Mouse (Mus musculus) neural tube, embryonic 12.5 days (tissue): Measurements from ENCODE around the gene 2310039H08Rik. TPM values are rescaled to one million over a fixed set of nuclear protein-coding genes. Genes with fewer than 3 reads are reported as not detected.
A peak's percentile ranks its signal among the peaks of the same experiment; 100 is the strongest.
"Not testable (repeated sequence)": the region's sequence is repeated elsewhere in the genome, so short reads cannot be mapped to it uniquely, and the experiment has no call there.

Source experiments
- ATAC-seq: fragments of 200-750 bp; cut with Nextera tagmentation; 2 replicates; pipeline ENCODE4 v1.8.0; 2017; ENCODE audit warnings: low read depth, mild to moderate bottlenecking, moderate TSS enrichment, moderate library complexity; ENCODE audit not compliant: low FRiP score
- H3K27ac ChIP-seq: fragments of 300-500 bp; sonication (generic); 2 replicates; pipeline ENCODE4 v1.5.1; 2016
- H3K27me3 ChIP-seq: fragments of 300-500 bp; sonication (generic); replicated peaks from 2 replicates; pipeline ENCODE4 v1.6.1; 2016; ENCODE audit warnings: mild to moderate bottlenecking
- H3K36me3 ChIP-seq: fragments of 300-500 bp; sonication (generic); 2 replicates; pipeline ENCODE4 v1.6.1; 2016; ENCODE audit warnings: mild to moderate bottlenecking
- H3K4me1 ChIP-seq: fragments of 300-500 bp; sonication (generic); 2 replicates; pipeline ENCODE4 v1.6.1; 2016
- H3K4me2 ChIP-seq: fragments of 300-500 bp; sonication (generic); replicated peaks from 2 replicates; pipeline ENCODE4 v1.6.1; 2016; ENCODE audit warnings: mild to moderate bottlenecking
- H3K4me3 ChIP-seq: fragments of 300-500 bp; sonication (generic); 2 replicates; pipeline ENCODE4 v1.5.1; 2016
- H3K9ac ChIP-seq: fragments of 300-500 bp; sonication (generic); 2 replicates; pipeline ENCODE4 v1.6.1; 2016; ENCODE audit warnings: mild to moderate bottlenecking
- H3K9me3 ChIP-seq: fragments of 300-500 bp; sonication (generic); 2 replicates; pipeline ENCODE4 v1.6.1; 2016; ENCODE audit warnings: mild to moderate bottlenecking
- WGBS: fragments of 180-500 bp; shearing (Covaris S2); methylation state at CpG from one replicate; pipeline ENCODE4 v1.1.7; 2016; 5-methylcytosine and 5-hydroxymethylcytosine counted together
- polyA plus RNA-seq: library from polyadenylated mRNA; unstranded; fragments of >200 nt; fragmentation: Nextera tagmentation; extraction: Ambion mirVana; gene quantifications from 2 replicates; pipeline ENCODE4 v1.2.1, GENCODE M21; 2016

The 2310039H08Rik gene
- polyA plus RNA-seq, 1 experiment from 2014 or later, result 34.9 TPM

GRCm38 (mm10) chr17:46741305-46741704 lies 31.1 kb upstream of the 2310039H08Rik start:
- WGBS, result 93% methylated on average over 6 of the region's 6 CpGs
- H3K4me2 ChIP-seq, result no peak overlapping the region
- H3K27me3 ChIP-seq, result no peaks in the 10 kb centered on the region
- no peaks in the 10 kb centered on the region for H3K9me3 ChIP-seq
- H3K36me3 ChIP-seq, result peaks cover 41% of the 10 kb centered on the region
- H3K9ac ChIP-seq, result no peak overlapping the region
- ATAC-seq, result no peak
- no peaks in the 10 kb centered on the region for H3K4me1 ChIP-seq
- no peak overlapping the region for H3K4me3 ChIP-seq
- no peak overlapping the region for H3K27ac ChIP-seq

- WGBS, result 94% methylated on average over 9 of the region's 9 CpGs
- no peak overlapping the region for H3K27ac ChIP-seq
- peaks cover 40% of the 10 kb centered on the region for H3K36me3 ChIP-seq
- no peaks in the 10 kb centered on the region for H3K4me1 ChIP-seq
- H3K4me2 ChIP-seq, result no peak overlapping the region
- H3K9ac ChIP-seq, result no peak overlapping the region
- H3K4me3 ChIP-seq, result no peak overlapping the region
- H3K9me3 ChIP-seq, result no peaks in the 10 kb centered on the region
- H3K27me3 ChIP-seq, result no peaks in the 10 kb centered on the region
- no peak for ATAC-seq
Observed at GRCm38 (mm10) chr17:46742986-46743385, 29.4 kb upstream of the 2310039H08Rik start.

- H3K4me3 ChIP-seq, result no peak overlapping the region
- no peak overlapping the region for H3K4me2 ChIP-seq
- H3K36me3 ChIP-seq, result peaks cover 40% of the 10 kb centered on the region
- H3K9me3 ChIP-seq, result no peaks in the 10 kb centered on the region
- WGBS, result 90% methylated on average over 2 of the region's 2 CpGs
- no peak overlapping the region for H3K27ac ChIP-seq
- H3K4me1 ChIP-seq, result peaks cover 3% of the 10 kb centered on the region; the same call in 1 of the 2 replicates
- H3K27me3 ChIP-seq, result no peaks in the 10 kb centered on the region
- H3K9ac ChIP-seq, result no peak overlapping the region
- no peak for ATAC-seq
Observed at GRCm38 (mm10) chr17:46745506-46745905, 26.9 kb upstream of the 2310039H08Rik start.

GRCm38 (mm10) chr17:46747234-46747633 lies 25.2 kb upstream of the 2310039H08Rik start:
- no peak for ATAC-seq
- Histone ChIP-seq H3K27ac (no peak overlapping the region), H3K4me2 (no peak overlapping the region), H3K4me3 (no peak overlapping the region), H3K4me1 (peaks cover 12% of the 10 kb centered on the region), H3K9me3 (no peaks in the 10 kb centered on the region), H3K9ac (no peak overlapping the region), H3K27me3 (no peaks in the 10 kb centered on the region), H3K36me3 (peaks cover 33% of the 10 kb centered on the region)
- 87% methylated on average over 8 of the region's 8 CpGs for WGBS

GRCm38 (mm10) chr17:46747806-46748205 lies 24.6 kb upstream of the 2310039H08Rik start:
- 98% methylated on average over 2 of the region's 2 CpGs for WGBS
- no peaks in the 10 kb centered on the region for H3K9me3 ChIP-seq
- H3K4me2 ChIP-seq, result no peak overlapping the region
- peaks cover 30% of the 10 kb centered on the region for H3K36me3 ChIP-seq
- peaks cover 15% of the 10 kb centered on the region for H3K4me1 ChIP-seq
- no peak overlapping the region for H3K9ac ChIP-seq
- H3K27me3 ChIP-seq, result no peaks in the 10 kb centered on the region
- no peak overlapping the region for H3K4me3 ChIP-seq
- ATAC-seq, result no peak
- no peak overlapping the region for H3K27ac ChIP-seq

- Histone ChIP-seq H3K4me1 (peaks cover 16% of the 10 kb centered on the region), H3K4me3 (no peak overlapping the region), H3K4me2 (no peak overlapping the region), H3K36me3 (peaks cover 20% of the 10 kb centered on the region), H3K27me3 (no peaks in the 10 kb centered on the region), H3K9me3 (no peaks in the 10 kb centered on the region), H3K27ac (no peak overlapping the region), H3K9ac (no peak overlapping the region)
- WGBS, result 92% methylated on average over 5 of the region's 5 CpGs
- no peak for ATAC-seq
Observed at GRCm38 (mm10) chr17:46749282-46749681, 23.2 kb upstream of the 2310039H08Rik start.

GRCm38 (mm10) chr17:46750580-46750979 lies 21.9 kb upstream of the 2310039H08Rik start:
- H3K27ac ChIP-seq, result no peak overlapping the region
- H3K9ac ChIP-seq, result peak overlapping the region; percentile 73; the same call in 1 of the 2 replicates
- peak overlapping the region; percentile 79 for H3K4me2 ChIP-seq
- no peaks in the 10 kb centered on the region for H3K9me3 ChIP-seq
- H3K4me1 ChIP-seq, result peaks cover 16% of the 10 kb centered on the region
- H3K4me3 ChIP-seq, result peak overlapping the region; percentile 81; the same call in 1 of the 2 replicates
- ATAC-seq, result no peak
- H3K27me3 ChIP-seq, result no peaks in the 10 kb centered on the region
- peaks cover 13% of the 10 kb centered on the region; the same call in 1 of the 2 replicates for H3K36me3 ChIP-seq
- 89% methylated on average over 4 of the region's 4 CpGs for WGBS

GRCm38 (mm10) chr17:46751056-46751793 lies 21.2 kb upstream of the 2310039H08Rik start:
- peak overlapping the region; percentile 75 for H3K27ac ChIP-seq
- H3K27me3 ChIP-seq, result no peaks in the 10 kb centered on the region
- no peak for ATAC-seq
- H3K9ac ChIP-seq, result peak overlapping the region; percentile 73
- H3K36me3 ChIP-seq, result peaks cover 9% of the 10 kb centered on the region; the same call in 1 of the 2 replicates
- WGBS, result 29% methylated on average over 16 of the region's 16 CpGs
- H3K4me1 ChIP-seq, result peaks cover 16% of the 10 kb centered on the region
- H3K9me3 ChIP-seq, result no peaks in the 10 kb centered on the region
- peak overlapping the region; percentile 81 for H3K4me3 ChIP-seq
- H3K4me2 ChIP-seq, result peak overlapping the region; percentile 79

GRCm38 (mm10) chr17:46751794-46752556 lies 20.5 kb upstream of the 2310039H08Rik start, which contains the start of gene Cnpy3:
Cnpy3 (minus strand) TSS chr17:46752214.
- H3K4me2 ChIP-seq, result peak within 1 kb of the TSS; percentile 79
- H3K27me3 ChIP-seq, result no peaks in the 10 kb centered on the region
- peak within 1 kb of the TSS; percentile 73 for H3K9ac ChIP-seq
- H3K4me3 ChIP-seq, result peak within 1 kb of the TSS; percentile 81
- ATAC-seq, result peak; percentile 98
- peaks cover 16% of the 10 kb centered on the region for H3K4me1 ChIP-seq
- H3K27ac ChIP-seq, result peak within 1 kb of the TSS; percentile 75
- H3K36me3 ChIP-seq, result peaks cover 4% of the 10 kb centered on the region; the same call in 1 of the 2 replicates
- WGBS, result under 1% methylated on average over 58 of the region's 58 CpGs
- no peaks in the 10 kb centered on the region for H3K9me3 ChIP-seq

- Histone ChIP-seq H3K9me3 (no peaks in the 10 kb centered on the region), H3K36me3 (no peaks in the 10 kb centered on the region), H3K27ac (no peak overlapping the region), H3K4me3 (no peak overlapping the region), H3K4me1 (no peaks in the 10 kb centered on the region), H3K4me2 (no peak overlapping the region), H3K27me3 (no peaks in the 10 kb centered on the region), H3K9ac (no peak overlapping the region)
- WGBS, result 86% methylated on average over 12 of the region's 12 CpGs
- no peak for ATAC-seq
Observed at GRCm38 (mm10) chr17:46758753-46759152, 13.7 kb upstream of the 2310039H08Rik start.

GRCm38 (mm10) chr17:46763544-46763943 lies 8.9 kb upstream of the 2310039H08Rik start, which contains the start of gene Ptcra:
Ptcra (minus strand) TSS chr17:46763712.
- Histone ChIP-seq H3K4me3 (no peak within 1 kb of the TSS), H3K36me3 (no peaks in the 10 kb centered on the region), H3K9ac (no peak within 1 kb of the TSS), H3K4me2 (no peak within 1 kb of the TSS), H3K27me3 (no peaks in the 10 kb centered on the region), H3K9me3 (no peaks in the 10 kb centered on the region), H3K27ac (no peak within 1 kb of the TSS), H3K4me1 (no peaks in the 10 kb centered on the region)
- 79% methylated on average over 2 of the region's 2 CpGs for WGBS
- no peak for ATAC-seq

- H3K9me3 ChIP-seq, H3K4me1 ChIP-seq, H3K27ac ChIP-seq, H3K27me3 ChIP-seq, H3K4me2 ChIP-seq, H3K36me3 ChIP-seq, H3K4me3 ChIP-seq, ATAC-seq, H3K9ac ChIP-seq: not testable (repeated sequence)
- WGBS, result 76% methylated on average over 9 of the region's 9 CpGs
Observed at GRCm38 (mm10) chr17:46764916-46765315, 7.5 kb upstream of the 2310039H08Rik start.
